Mouse (Mus musculus) left cerebral cortex, postnatal 4 days (tissue): ENCODE measurements at regions not wholly inside any gene's neighbourhood (a gene's known extent, or its start where the extent isn't known, plus 50 kb on each side); places are given as distances from the start of the nearest gene placed in this dataset.

ENCODE experiments used
- DNase-seq: peaks from one replicate; pipeline ENCODE4 v3.0.0-alpha.2; 2022
- intact Hi-C: fragments of 180-260 bp; cut with DNase I; formaldehyde crosslinking; loops from one replicate; pipeline ENCODE4 v1.15.1; 2025

DNA sequence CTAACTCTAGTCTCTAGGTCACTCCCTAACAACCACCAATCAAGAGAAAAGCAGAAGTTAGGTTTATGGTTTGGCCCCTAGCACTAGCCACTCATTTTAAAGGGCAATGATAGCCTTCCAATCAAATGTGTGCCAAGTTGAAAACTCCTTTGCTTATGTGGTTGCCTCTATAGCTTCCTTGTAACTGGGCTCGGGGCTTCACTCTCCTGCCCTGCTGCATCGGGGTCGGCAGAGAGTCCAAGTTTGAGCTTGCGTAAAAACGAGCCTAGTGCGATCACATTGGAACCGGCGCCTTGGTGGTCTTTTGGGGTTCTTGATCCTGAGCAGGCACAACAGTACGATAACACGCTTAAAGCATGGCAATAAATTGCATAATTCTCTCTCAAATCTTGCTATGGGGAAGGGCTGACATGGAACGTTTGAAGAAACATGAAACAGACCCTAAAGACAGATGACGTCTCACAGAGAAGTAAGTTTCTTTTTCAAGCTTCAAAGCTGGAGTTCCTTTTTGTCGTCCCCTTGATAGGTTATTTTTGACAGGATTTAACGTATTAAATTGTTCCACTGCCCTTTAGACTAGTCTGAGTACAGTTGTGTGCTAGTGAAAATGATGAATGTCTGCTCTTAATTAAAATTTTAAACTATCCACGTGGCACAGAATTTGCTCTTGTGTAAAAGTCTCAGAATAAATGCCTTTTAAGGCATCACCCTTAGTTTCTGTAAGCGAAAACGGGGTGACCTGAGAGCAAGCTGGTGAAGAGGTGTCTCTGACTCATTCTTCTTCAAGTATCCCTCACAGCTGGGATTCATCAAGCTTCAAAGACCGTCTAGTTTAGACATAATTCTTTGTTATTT, 52.0 kb downstream of the 4930426L09Rik start:
- no peak for DNase-seq
- intact Hi-C loops = no loop called here

DNA sequence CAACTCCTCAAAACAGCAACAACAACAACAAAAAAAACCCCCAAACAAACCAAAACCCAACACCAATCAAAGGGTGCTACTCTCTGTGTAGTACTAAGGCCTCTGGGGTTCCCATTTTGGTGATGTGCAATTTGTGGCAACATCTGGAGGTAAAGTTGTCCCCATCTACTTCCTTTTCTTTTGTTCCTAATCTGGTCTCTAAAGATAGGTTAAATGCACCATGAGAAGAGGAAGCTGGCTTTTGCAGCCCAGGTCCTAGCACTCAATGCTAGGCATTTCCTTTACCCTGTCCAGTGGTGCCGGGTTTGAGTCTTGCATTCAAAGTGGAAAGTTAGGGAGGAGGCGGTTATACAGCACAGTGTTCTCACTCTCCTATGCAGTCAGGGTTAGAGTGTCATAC, 57.4 kb downstream of the 4930426L09Rik start:
- no peak for DNase-seq
- intact Hi-C loops = no loop called here

DNA sequence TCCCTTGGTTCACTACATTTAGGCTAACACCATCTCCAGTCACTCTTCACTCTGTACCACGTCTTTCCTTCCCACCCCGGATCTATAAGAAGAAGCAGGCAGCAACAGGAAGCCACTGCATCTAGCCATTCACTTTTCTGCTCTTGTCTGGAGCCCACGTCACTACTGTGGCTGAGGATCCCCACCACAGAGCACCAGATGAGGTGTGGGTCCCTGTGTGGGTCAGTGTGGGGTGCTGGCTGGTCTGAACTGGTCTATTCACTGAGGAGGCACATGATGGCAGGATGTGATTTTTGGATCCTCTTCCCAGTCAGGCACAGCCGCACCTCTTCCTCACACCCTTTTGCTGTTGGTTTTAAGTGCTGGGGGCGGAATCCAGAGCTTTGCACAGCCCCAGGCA, 59.7 kb downstream of the 4930426L09Rik start:
- intact Hi-C loops = no loop called here
- no peak for DNase-seq

GRCm38 (mm10) chr2:19058765-19059164, 60.6 kb downstream of the 4930426L09Rik start:
- intact Hi-C loops = no loop called here
- no peak for DNase-seq

DNA sequence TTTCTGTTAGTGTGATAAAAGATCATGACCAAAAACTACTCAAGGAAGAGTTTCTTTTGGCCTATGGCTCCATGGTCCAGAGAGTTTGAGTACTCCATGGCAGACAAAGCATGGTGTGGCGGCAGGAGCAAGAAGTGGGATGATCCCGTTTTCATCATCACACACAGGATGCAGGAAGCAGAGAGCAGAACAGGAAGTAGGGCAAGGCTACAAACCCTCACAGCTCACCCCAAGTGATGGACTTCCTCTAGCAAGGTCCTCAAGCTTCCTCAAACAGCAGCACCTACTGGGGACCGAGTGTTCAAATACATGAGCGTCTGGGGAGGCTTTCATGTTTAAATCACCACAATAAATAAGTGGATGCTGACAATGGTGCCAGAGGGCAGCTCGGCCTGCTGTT, 61.1 kb downstream of the 4930426L09Rik start:
- intact Hi-C loops = no loop called here
- DNase-seq = no peak

- no peak for DNase-seq
- intact Hi-C loops = no loop called here
Observed at GRCm38 (mm10) chr2:19060218-19060915, 62.2 kb downstream of the 4930426L09Rik start.

- intact Hi-C loops = no loop called here
- DNase-seq = peak; percentile 2
Observed at GRCm38 (mm10) chr2:19064560-19065362, 66.6 kb downstream of the 4930426L09Rik start.

- intact Hi-C loops = no loop called here
- DNase-seq = no peak
Observed at GRCm38 (mm10) chr2:19065511-19065910, 67.4 kb downstream of the 4930426L09Rik start.

DNA sequence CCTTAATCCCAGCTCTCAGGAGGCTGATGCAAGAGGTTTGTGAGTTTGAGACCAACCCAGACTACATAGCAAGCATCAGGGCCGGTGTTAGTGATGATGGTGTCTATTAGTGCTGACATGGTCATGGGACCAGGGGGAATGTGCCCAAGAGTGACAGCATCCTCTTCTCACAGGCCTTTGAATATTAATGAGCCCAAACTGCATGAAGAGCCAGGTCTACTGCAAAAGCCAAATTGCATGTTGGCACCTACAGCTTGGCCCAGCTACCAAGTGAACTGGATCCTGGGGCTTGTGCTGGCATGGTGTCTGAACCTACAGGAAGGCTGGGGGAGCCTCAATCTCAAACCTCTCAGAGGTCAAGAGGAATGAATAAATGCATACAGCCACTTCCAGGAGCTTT, 70.0 kb downstream of the 4930426L09Rik start:
- intact Hi-C loops = no loop called here

GRCm38 (mm10) chr2:19083816-19084215, 85.7 kb downstream of the 4930426L09Rik start:
- intact Hi-C loops = no loop called here

More for the DNA sequence above, 70.0 kb downstream of the 4930426L09Rik start:
- DNase-seq = peak; percentile 30

DNA sequence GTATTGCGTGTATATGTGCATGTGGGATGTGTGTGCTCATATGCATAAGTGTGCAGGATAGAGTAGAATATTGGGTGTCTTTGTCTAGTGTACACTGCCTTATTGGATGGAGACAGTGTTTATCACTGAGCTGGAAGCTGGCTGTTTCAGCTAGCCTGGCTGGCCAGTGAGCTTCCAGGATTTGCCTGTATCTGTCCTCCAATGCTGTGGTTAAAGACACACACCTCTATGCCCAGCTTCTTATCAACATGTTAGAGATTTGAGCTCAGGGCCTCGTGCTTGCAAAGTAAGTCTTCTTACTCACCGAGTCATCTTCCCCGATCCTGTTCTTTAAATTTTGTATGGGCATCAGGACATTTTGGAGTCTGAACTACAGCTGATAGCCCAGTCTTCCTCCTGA, 87.0 kb downstream of the 4930426L09Rik start:
- intact Hi-C loops = no loop called here
- DNase-seq = no peak

More at GRCm38 (mm10) chr2:19083816-19084215, 85.7 kb downstream of the 4930426L09Rik start:
- DNase-seq = no peak

- intact Hi-C loops = no loop called here
Observed at GRCm38 (mm10) chr2:19086167-19086566, 88.0 kb downstream of the 4930426L09Rik start.

GRCm38 (mm10) chr2:19086621-19087020, 88.5 kb downstream of the 4930426L09Rik start:
- DNase-seq = no peak
- intact Hi-C loops = no loop called here

More at GRCm38 (mm10) chr2:19086167-19086566, 88.0 kb downstream of the 4930426L09Rik start:
- no peak for DNase-seq

GRCm38 (mm10) chr2:19099384-19099783, 99.7 kb upstream of the Armc3 start:
- intact Hi-C loops = no loop called here

DNA sequence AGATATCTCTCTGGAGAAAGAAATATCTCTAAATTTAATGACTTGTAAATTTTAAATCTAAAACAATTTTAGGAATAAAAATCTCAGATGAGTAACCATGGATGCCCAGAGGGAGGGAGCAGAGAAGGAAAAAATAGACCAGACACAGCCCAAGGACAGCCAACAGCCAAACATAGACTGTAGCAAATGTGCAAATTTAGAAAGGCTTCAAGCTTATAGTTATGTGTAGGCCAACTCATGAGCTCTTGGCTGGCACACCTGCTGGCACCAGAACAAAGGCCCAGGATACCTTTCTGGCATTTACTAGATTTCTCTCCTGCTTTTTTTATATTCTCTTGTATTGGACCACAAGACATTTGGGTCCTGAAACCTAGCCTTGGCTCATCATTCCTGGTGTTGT, 90.3 kb upstream of the Armc3 start:
- intact Hi-C loops = no loop called here
- DNase-seq = no peak

More at GRCm38 (mm10) chr2:19099384-19099783, 99.7 kb upstream of the Armc3 start:
- DNase-seq = no peak

DNA sequence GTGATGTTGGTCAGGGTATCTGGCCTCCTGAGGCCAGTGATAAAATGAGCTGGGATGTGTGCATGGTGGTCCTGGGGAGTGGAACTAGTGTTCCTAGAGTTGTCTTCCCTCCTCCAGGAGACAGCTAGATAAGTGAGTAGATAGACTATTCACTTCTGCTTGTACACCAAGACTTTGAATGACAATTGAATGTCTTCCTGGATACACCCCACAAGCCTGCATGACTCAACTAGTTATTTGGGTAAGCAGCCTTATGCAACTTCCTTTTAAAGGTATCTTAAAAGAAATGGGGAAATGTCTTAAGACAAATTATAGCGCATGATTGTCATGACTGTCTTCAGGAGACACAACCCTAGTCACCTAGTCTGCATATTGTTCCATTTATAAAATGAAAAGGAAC, 79.2 kb upstream of the Armc3 start:
- no peak for DNase-seq
- intact Hi-C loops = no loop called here

- no peak for DNase-seq
- intact Hi-C loops = no loop called here
Observed at GRCm38 (mm10) chr2:19132864-19133263, 66.2 kb upstream of the Armc3 start.

DNA sequence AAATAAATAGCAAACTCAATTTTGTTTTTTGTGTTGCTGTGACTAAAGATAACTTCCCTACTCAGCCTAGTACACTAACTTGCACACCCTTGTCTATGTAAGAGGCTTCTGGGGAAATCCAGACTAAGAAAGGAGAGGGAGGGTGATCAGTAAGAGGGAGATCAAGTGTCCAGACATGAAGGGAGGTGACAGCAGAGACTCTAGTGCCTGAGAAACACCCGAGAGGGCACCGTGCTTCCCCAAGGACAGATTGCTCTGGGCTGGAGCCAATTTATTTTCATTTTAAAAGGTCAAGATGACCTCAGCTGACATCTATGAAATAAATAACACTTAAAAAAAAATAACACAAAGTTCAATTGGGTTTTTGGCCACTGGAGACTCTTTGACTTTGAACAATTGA, 56.5 kb upstream of the Armc3 start:
- intact Hi-C loops = no loop called here
- DNase-seq = no peak

GRCm38 (mm10) chr2:19145412-19145811, 53.7 kb upstream of the Armc3 start:
- intact Hi-C loops = no loop called here
- DNase-seq = no peak

DNA sequence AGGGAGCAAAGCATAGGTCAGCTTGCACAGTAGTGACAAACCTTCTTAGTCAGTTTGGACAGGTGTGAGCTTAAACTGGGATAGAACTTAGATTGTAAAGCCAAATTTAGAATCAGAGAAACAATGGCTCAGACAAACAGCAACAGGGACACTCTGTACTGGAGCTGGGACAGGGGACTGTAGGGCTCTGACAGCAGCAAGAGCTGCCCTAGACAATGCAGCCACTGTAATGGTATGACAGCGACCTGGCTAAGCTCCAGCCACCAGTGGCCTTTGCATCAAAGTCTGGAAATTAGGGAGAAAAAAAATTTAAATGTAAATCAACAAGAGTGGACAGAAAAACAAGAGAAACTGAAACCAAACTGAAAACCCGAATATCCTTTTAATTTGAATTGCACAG, 53.2 kb upstream of the Armc3 start:
- intact Hi-C loops = no loop called here
- peak; percentile 28 for DNase-seq

DNA sequence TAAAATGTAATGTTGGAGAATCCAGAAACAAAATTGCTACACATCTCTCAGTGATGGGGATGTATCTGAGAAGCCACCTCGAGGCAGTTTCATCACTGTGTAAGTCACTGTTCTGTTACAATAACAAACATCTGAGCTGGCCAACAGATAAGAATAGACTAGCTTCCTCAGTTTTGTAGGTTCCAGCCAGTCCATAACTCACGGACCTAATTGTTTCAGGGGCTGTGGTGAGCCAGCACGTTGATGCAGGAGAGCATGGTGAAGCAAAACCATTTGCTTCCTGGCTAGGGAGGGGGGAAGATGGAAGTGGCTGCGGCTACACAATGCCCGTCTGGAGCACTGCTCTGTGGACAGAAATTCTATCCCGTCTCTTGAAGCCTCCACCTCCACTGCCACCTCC, 52.8 kb upstream of the Armc3 start:
- no peak for DNase-seq
- intact Hi-C loops = no loop called here
